Mouse (Mus musculus): Measurements from ENCODE around the gene M1ap.

The M1ap gene

GRCm38 (mm10) chr6:83006114-83006513 lies 59.4 kb downstream of the M1ap start:
- DNase-seq (ENCODE audit: low spot score in 2 of 2) = no peak

- DNase-seq (ENCODE audit: low spot score in 2 of 2) = no peak
Measured at GRCm38 (mm10) chr6:83008659-83009058, 62.0 kb downstream of the M1ap start.

- no peak for DNase-seq (ENCODE audit: low spot score in 2 of 2)
Measured at GRCm38 (mm10) chr6:83010010-83010409, 63.3 kb downstream of the M1ap start.

- DNase-seq (ENCODE audit: low spot score in 2 of 2) = no peak
Measured at GRCm38 (mm10) chr6:83011255-83011654, 64.6 kb downstream of the M1ap start.

- DNase-seq (ENCODE audit: low spot score in 2 of 2) = no peak
Measured at GRCm38 (mm10) chr6:83011756-83012155, 65.1 kb downstream of the M1ap start.

- DNase-seq (ENCODE audit: low spot score in 2 of 2) = no peak
Measured at GRCm38 (mm10) chr6:83013444-83013843, 66.7 kb downstream of the M1ap start.

GRCm38 (mm10) chr6:83014482-83015466 lies 68.1 kb downstream of the M1ap start:
- no peak for DNase-seq (ENCODE audit: low spot score in 2 of 2)

- no peak for DNase-seq (ENCODE audit: low spot score in 2 of 2)
Measured at GRCm38 (mm10) chr6:83015749-83016148, 69.0 kb downstream of the M1ap start.

GRCm38 (mm10) chr6:83017190-83017589 lies 70.5 kb downstream of the M1ap start:
- no peak for DNase-seq (ENCODE audit: low spot score in 2 of 2)

- DNase-seq (ENCODE audit: low spot score in 2 of 2) = no peak
Measured at GRCm38 (mm10) chr6:83019044-83019443, 72.3 kb downstream of the M1ap start.

- DNase-seq (ENCODE audit: low spot score in 2 of 2) = no peak
Measured at GRCm38 (mm10) chr6:83020121-83020520, 73.4 kb downstream of the M1ap start.

- DNase-seq (ENCODE audit: low spot score in 2 of 2) = no peak
Measured at GRCm38 (mm10) chr6:83020836-83021593, 74.3 kb downstream of the M1ap start.

GRCm38 (mm10) chr6:83023008-83023407 lies 76.3 kb downstream of the M1ap start:
- DNase-seq (ENCODE audit: low spot score in 2 of 2) = no peak

- no peak for DNase-seq (ENCODE audit: low spot score in 2 of 2)
Measured at GRCm38 (mm10) chr6:83023786-83024185, 77.1 kb downstream of the M1ap start.

- no peak for DNase-seq (ENCODE audit: low spot score in 2 of 2)
Measured at GRCm38 (mm10) chr6:83024421-83024820, 77.7 kb downstream of the M1ap start.

GRCm38 (mm10) chr6:83025221-83025620 lies 78.5 kb downstream of the M1ap start:
- no peak for DNase-seq (ENCODE audit: low spot score in 2 of 2)

- DNase-seq (ENCODE audit: low spot score in 2 of 2) = no peak
Measured at GRCm38 (mm10) chr6:83027293-83027692, 80.6 kb downstream of the M1ap start.

- no peak for DNase-seq (ENCODE audit: low spot score in 2 of 2)
Measured at GRCm38 (mm10) chr6:83027706-83028105, 81.0 kb downstream of the M1ap start.

GRCm38 (mm10) chr6:83029777-83030176 lies 83.1 kb downstream of the M1ap start:
- DNase-seq (ENCODE audit: low spot score in 2 of 2) = no peak

GRCm38 (mm10) chr6:83031111-83031510 lies 84.4 kb downstream of the M1ap start:
- DNase-seq (ENCODE audit: low spot score in 2 of 2) = no peak

- DNase-seq (ENCODE audit: low spot score in 2 of 2) = no peak
Measured at GRCm38 (mm10) chr6:83031921-83032590, 85.4 kb downstream of the M1ap start.

GRCm38 (mm10) chr6:83032769-83033191 lies 86.1 kb downstream of the M1ap start:
- DNase-seq (ENCODE audit: low spot score in 2 of 2) = peak; percentile 27 to 36
